Mouse (Mus musculus) kidney, adult 18-20 months (tissue): ENCODE results near the gene Klf14.

Source experiments
- DNase-seq: peaks from one replicate; pipeline ENCODE4 v3.0.0; 2021

The Klf14 gene

GRCm38 (mm10) chr6:30958736-30959540 is at the start of gene Klf14:
Gene Klf14, minus strand, starts transcription at chr6:30959078.
- DNase-seq, result peak; percentile 37

DNA sequence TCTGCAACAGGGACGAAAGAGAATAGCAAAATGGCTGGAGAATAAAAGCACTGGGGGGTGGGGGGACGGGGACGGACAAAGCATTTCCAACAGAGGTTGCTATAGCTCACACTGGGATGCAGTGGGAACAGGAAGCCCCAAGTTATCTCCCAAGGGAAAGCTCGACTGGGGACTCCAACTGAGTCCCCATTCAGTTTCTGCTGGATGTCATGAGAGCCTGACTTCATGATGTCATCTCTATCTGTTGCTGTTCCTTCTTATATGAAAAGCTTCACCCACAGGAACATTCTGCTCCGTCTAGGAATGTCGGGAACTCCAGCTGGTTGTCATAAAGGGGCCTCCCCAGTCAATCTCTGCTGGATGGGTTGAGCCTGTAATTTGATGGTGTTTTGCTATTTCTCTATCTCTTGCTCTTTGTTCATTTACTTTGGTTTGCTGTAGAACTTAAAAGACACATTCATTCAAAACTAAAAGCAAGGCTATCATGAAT is 47.3 kb upstream of the Klf14 start:
- DNase-seq, result no peak

GRCm38 (mm10) chr6:30986393-30986792 is 27.5 kb upstream of the Klf14 start:
- no peak for DNase-seq

- no peak for DNase-seq
Measured at GRCm38 (mm10) chr6:30983021-30983420, 24.1 kb upstream of the Klf14 start.

DNA sequence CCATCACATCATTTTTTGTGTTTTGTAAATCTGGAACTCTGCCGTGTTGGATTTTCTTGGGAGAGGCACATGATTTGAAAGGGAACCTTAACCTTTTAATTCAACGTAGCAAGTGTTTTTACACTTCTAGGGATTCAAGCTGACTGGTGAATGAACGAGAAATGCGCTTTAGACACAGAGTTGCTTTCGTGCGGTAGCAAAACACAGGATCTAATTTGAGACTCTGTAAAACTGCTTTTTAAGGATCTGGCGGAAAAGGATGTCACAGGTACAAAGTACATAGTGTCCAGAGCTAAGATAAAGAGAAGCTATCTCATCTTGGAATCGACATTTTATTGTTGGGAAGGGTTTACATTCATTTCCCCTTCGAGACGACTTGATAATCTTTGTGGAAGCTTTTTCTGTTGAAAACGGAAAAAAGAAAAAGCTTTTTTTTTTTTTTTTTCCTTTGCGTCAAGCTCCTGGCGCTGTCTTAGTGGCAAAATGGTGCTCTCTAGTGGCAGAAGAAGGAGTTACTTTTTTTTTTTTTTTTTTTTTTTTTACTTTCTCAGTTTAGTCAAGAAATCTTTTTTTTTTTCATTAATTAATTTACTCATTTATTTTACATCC is 23.6 kb upstream of the Klf14 start:
- DNase-seq, result no peak

DNA sequence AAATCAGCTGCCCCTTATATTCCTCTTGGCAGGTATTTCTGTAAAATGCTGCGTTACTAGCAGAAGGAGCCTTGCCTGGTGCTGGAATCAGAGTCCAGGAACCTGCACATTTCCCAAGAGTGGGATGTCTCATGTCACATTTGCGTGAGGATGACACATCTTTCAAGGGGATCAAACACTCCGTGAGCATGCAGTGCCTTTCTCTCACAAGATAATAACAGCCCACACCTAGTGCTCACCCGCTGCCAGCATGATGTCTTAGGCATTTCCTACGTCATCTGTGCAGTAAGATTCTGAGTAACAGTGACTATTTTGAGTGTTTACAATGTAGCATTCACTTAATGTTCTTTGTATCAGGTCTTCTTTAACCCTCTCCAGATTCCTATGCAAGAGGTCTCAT is 22.5 kb upstream of the Klf14 start:
- DNase-seq, result no peak

GRCm38 (mm10) chr6:30978615-30979014 is 19.7 kb upstream of the Klf14 start:
- DNase-seq, result no peak

DNA sequence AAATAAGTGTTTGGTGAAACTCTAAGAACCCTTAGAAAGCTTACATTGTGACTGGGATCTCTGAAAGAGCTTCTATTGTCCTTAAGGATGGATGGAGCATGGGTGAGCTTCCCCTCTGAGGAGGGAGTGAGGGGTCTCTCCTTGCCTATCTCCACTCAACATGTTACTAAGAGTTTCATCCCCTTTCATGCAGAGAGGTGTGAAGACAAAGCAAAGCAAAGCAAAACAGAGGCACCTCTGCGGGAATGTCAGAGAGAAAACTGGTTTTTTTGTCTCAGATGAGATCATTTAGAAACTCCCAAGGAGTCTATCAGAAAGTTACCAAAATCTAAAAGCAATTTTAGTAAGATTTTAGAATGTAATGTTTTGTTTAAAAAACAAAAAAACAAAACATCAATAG is 13.2 kb upstream of the Klf14 start:
- DNase-seq, result no peak

GRCm38 (mm10) chr6:30957784-30958735 is 818 bp downstream of the Klf14 start:
- peak; percentile 4 for DNase-seq

DNA sequence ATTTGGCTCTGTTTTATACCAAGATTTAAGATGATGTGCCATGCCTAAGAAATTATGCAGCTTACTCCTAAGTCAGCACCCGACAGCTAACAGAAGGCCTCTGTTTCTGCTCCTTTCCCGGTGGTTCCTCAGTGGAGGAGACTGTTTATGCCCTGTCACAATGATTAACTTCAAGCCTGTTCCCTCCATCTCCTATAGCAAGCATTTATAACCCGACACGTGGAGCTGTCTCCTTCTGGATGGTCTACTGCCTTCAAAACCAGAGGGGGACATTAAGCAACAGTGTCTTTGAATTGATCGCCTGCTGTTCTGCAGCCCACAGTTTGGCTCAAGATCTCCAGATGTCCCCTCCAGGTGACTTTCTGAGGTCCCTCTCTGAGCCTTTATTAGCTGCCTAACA is 19.6 kb downstream of the Klf14 start:
- no peak for DNase-seq

- DNase-seq, result no peak
Measured at GRCm38 (mm10) chr6:30922821-30923220, 36.1 kb downstream of the Klf14 start.

DNA sequence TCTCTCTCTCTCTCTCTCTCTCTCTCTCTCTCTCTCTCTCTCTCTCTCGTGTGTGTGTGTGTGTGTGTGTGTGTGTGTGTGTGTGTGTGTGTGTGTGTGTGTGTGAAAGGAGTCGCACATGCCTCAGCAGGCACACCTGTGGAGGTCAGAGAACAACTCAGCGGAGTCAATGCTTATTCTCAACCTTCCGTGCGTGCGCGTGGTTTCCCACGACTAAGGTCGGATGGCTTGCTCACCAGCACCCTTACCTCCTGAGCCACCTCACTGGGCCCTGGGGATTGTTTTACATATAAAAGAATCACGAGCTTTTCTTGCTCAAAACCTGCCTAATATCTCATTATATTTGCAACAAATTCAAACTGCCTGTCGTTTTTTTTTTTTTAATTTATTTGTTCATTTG is 37.1 kb downstream of the Klf14 start:
- no peak for DNase-seq

- peak; percentile 9 for DNase-seq
Measured at GRCm38 (mm10) chr6:30920834-30921675, 37.8 kb downstream of the Klf14 start.

DNA sequence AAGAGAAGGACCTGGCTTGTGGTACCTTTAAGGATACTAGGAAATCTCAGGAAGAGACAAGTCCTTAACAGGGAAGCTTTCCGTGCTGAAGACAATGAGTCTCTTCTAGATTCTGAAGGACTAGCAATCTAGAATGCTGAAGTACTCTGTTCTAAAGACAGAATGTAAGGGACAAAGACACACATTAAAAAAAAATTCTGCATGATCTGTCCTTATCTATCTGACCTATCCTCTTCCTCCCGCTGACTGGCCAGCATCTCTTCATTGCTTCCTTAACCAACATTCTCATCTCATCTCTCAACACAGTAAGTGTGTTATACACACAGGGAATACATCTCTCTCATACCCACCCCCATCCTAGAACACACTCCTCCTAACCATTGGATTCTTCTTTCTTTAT is 43.4 kb downstream of the Klf14 start, which contains the start of gene Tsga13:
TSS of gene Tsga13 (minus strand) at position 101 of the 400 bp plus-strand sequence.
- no peak for DNase-seq

GRCm38 (mm10) chr6:30907970-30908369 is 50.9 kb downstream of the Klf14 start:
- no peak for DNase-seq
